Mouse (Mus musculus) left cerebral cortex, postnatal 10 days (tissue): ENCODE data around the gene Pdyn. TPM values are rescaled to one million over a fixed set of nuclear protein-coding genes. Genes with fewer than 3 reads are reported as not detected.

Source experiments
- DNase-seq, 2 experiments: peaks; one replicate each; pipeline ENCODE4 v3.0.0; 2021 to 2022; ENCODE audit warnings: low spot score in 2 of 2, mixed read lengths in 1 of 2; ENCODE audit errors: extremely low spot score in 1 of 2
- intact Hi-C: fragments of 180-260 bp; cut with DNase I; formaldehyde crosslinking; loops from one replicate; pipeline ENCODE4 v1.15.1; 2025
- total RNA-seq, 2 experiments: library from RNA; stranded (reverse); gene quantifications; 2 replicates each; pipeline ENCODE4 v1.2.3; 2021

The Pdyn gene
- total RNA-seq, 2 experiments from 2014 or later = 25.7 to 31.9 TPM

- intact Hi-C loops = no loop called here
- DNase-seq = no peak
Measured at GRCm38 (mm10) chr2:129660020-129660419, 39.6 kb downstream of the Pdyn start.

- DNase-seq = no peak
- intact Hi-C loops = no loop called here
Measured at GRCm38 (mm10) chr2:129658796-129659195, 40.8 kb downstream of the Pdyn start.

GRCm38 (mm10) chr2:129655033-129655432 is 44.6 kb downstream of the Pdyn start:
- intact Hi-C loops = no loop called here
- DNase-seq = no peak

GRCm38 (mm10) chr2:129654233-129654950 is 45.3 kb downstream of the Pdyn start:
- DNase-seq = no peak
- intact Hi-C loops = no loop called here

GRCm38 (mm10) chr2:129653632-129654031 is 46.0 kb downstream of the Pdyn start:
- DNase-seq = no peak
- intact Hi-C loops = no loop called here

- intact Hi-C loops = no loop called here
- no peak for DNase-seq
Measured at GRCm38 (mm10) chr2:129652616-129653015, 47.0 kb downstream of the Pdyn start.

Other genes starting within 250 kb of the Pdyn start
- gene F830045P16Rik, start 163.2 kb downstream of the Pdyn start, total RNA-seq = under 1 TPM; 0.24 to 0.30 TPM
- gene Sirpa, start 107.0 kb downstream of the Pdyn start, total RNA-seq = 100 to 1,000 TPM; 289 to 299 TPM
- 10 to 100 TPM; 26.2 to 27.1 TPM for gene Stk35, start 100.7 kb upstream of the Pdyn start, total RNA-seq